Mouse (Mus musculus) urinary bladder, postnatal 25 days (tissue): ENCODE results near the gene Rflnb.

ENCODE experiments used
- DNase-seq: peaks from one replicate; pipeline ENCODE4 v3.0.0; 2022; ENCODE audit warnings: low spot score

The Rflnb gene

DNA sequence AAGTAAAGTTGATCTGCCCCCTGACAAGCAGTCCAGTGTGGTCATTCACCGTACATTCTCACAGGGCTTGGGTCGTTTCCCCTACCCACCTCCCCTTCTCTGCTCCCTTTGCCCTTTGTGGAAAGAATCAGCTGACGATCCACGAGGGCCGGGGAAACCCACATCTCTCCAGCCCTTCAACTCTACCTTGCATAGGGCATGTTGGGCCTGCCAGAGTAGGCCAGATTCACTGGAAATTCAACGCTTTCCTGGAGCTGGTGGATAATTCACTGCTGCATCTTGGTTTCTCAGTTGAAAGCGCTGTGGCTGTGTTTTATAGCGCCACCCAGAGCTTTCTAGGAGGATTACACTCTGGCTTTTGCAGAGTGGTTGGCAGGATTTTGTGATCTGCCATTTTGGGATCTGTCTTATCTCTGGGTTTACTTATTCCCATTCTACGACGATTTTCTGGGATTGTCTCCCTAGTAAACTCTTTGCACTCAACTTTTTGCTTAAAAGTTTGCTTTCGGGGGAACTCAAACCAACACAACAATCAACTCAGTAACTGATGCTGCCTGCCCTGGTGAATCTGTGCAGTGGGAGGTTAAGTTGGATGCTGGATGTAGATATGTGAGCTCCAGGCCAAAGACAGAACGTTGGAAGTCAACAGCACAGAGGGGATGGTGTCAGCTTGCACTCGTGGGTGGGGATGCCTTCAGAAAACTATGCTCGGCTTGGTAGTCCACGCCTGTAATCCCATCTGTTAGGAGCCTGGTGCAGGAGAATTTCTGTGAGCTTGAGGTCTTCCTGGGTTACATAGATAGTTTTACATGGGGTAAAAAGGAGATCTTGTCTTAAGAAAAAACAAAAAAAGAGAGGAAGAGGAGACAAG, 36.4 kb downstream of the Rflnb start:
- DNase-seq = no peak

- no peak for DNase-seq
Observed at GRCm38 (mm10) chr11:75985948-75986347, 41.6 kb downstream of the Rflnb start.

DNA sequence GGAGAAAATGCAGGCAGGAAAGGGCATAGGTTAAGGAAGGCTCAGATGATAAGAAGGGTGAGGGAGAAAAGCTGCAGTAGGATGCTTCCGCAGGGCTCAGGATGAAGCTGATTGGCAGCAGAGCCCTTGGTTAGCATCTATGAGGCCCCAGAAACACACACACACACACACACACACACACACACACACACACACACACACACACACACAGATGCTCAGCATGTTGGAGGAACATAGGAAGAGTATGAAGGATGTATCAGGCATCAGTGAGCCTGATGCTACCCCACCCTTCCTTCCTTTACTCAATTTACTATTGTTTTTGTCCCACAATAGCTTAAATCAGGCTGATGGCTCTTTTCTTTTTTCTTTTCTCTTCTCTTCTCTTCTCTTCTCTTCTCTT, 43.0 kb downstream of the Rflnb start:
- DNase-seq = no peak

DNA sequence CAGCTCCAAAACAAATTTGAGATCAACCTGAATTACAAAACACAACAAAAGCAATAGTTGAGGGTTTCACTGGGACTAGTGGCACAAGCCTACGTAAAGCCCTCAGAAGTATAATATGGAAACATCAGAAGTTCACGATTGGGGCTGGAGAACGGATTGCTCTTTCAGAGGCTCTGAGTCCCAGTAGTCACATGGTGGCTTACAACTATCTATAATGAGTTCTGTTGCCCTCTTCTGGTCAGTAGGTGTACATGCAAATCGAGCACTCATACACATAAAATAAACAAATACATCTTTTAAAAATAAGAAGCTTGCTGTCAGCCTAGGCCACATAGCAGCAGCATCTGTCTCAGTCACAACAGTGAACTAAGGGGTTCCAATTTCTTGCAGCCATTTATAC, 44.4 kb downstream of the Rflnb start:
- no peak for DNase-seq

DNA sequence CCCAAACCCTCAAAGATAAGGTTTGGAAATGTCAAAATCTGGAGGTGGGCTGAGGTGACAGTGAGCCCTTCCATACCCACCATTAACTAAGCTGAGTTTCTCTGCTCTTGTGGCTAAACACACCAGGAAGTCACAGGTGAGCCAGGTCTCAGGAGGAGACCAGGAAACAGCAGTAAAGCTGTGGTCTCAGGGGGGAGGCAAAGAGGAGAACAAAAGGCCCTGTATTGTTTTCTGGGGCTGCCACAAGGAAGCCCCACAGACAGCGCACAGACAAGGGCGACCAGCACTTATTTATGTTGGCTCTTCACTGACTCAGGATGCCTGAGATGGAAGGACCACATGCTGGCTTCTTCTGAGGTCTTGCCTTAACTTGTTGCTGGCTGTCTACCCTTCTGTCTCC, 47.2 kb downstream of the Rflnb start:
- no peak for DNase-seq

GRCm38 (mm10) chr11:75978051-75978450, 49.5 kb downstream of the Rflnb start:
- DNase-seq = no peak

DNA sequence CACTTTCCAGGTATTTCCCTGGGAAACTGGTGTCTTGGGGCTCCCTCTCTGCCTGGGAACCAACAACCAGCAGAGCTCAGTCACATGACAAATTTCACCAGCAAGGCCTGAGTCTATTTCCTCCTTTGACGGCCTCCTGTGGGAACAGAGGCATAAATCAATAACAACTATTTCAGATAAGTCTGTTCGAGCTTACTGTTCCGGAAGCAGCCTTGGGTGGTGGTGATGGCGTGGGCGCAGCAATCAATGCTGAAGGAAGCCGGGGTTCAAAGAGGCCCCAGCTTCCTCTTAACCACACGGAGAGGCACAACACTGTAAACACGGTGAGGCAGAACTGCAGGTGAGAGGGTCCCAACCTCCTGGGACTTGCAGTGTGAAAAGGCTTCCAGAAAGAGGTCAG, 50.8 kb downstream of the Rflnb start:
- DNase-seq = no peak

GRCm38 (mm10) chr11:75973988-75974387, 53.6 kb downstream of the Rflnb start:
- DNase-seq = no peak

- no peak for DNase-seq
Observed at GRCm38 (mm10) chr11:75972916-75973567, 54.5 kb downstream of the Rflnb start.

DNA sequence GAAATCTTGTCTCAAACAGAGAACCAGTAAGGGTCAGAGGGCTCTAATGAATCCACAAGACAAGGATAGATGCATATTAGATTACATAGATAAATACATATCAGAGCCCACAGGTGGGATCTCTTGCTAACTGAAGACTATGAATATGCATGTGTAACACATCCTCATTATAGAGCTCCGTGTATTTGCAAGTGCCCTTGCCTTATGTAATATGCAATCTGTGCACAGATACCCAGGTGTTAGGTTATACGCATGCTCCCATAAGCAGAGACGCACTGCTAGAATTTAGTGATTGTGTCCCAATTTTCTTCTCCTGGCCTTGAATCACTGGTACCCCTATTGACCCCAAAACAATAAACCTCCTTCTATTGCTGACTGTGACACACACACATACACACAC, 55.4 kb downstream of the Rflnb start:
- DNase-seq = no peak

DNA sequence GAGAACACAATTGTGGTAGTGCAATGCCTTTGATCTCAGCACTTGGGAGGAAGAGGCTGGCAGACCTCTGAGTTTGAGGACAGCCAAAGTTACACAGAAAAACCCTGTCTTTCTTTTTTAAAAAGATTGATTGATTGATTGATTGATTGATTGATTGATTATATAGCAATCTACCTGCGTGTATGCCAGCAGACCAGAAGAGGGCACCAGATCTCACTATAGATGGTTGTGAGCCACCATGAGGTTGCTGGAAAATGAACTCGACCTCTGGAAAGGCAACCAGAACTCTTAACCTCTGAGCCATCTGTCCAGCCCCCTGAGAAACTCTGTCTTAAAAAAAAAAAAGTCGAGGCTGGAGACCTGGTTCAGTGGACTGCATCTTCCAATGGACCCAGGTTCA, 57.0 kb downstream of the Rflnb start:
- no peak for DNase-seq
